22 mouse cellular contexts compared by ENCODE assay signal in genomic region chr1:125395391-125395790, GRCm38 (mm10). TPM values are rescaled to one million over a fixed set of nuclear protein-coding genes. Genes with fewer than 3 reads are reported as not detected.
A peak's percentile ranks its signal among the peaks of the same experiment; 100 is the strongest.
DNase-seq lines count a peak whose midpoint lies in the region; ATAC-seq and TF ChIP-seq lines count a peak whose summit lies in the region.
"Had no signal": no experiment of that assay in that cellular context is flagged by ENCODE, and none has a peak within 500 bp of the region (broad histone marks: within the 10 kb centered on the region; RNA-seq: fewer than 3 reads in every experiment).

No protein-coding gene starts in this region.

- peak; percentile 15 for DNase-seq in heart, adult 8-10 months (ENCODE audit: low spot score)
- DNase-seq in heart, postnatal 25 days (ENCODE audit: low spot score): no peak
- DNase-seq in CH12.LX (ENCODE audit: extremely low read depth): no peak
- DNase-seq in right cerebral cortex, postnatal 10 days (ENCODE audit: low spot score in 2 of 2): no peak
- DNase-seq in spleen, adult 18-20 months: no peak
- DNase-seq: adrenal gland, postnatal 14 days; cerebellum, adult 11-12 months; cerebellum, postnatal 25 days; gastrocnemius, postnatal 36 days; kidney, adult 2 months; kidney, postnatal 14 days; liver, postnatal 0 days; lung, postnatal 10 days; thymus, postnatal 36 days had no signal

- H3K9ac ChIP-seq in CH12.LX (ENCODE audit: insufficient read depth, low read depth): no peak overlapping the region
- H3K9ac ChIP-seq: forebrain, embryonic 13.5 days; hindbrain, embryonic 12.5 days; liver, postnatal 0 days; midbrain, embryonic 13.5 days; neural tube, embryonic 12.5 days had no signal

- H3K27me3 ChIP-seq in CH12.LX (replicated peaks): no peaks in the 10 kb centered on the region
- H3K27me3 ChIP-seq: forebrain, embryonic 13.5 days; hindbrain, embryonic 12.5 days; midbrain, embryonic 13.5 days; neural tube, embryonic 12.5 days had no signal

- peak; percentile 37; the same call in 1 of the 2 replicates for ATAC-seq in common myeloid progenitor, adult 5-6 weeks (replicated peaks; ENCODE audit: low read depth, poor library complexity, severe bottlenecking)
- peak; percentile 67 to 74 for ATAC-seq in hematopoietic stem cell, adult 5-6 weeks (replicated peaks in 1 of 2; ENCODE audit: insufficient read depth in 1 of 2, low FRiP score in 2 of 2, low TSS enrichment in 1 of 2, low read depth in 1 of 2, poor library complexity in 2 of 2, severe bottlenecking in 2 of 2)
- ATAC-seq: activated CD4-positive, CD25-positive, alpha-beta regulatory T cell, adult 4 months; forebrain, embryonic 13.5 days; liver, postnatal 0 days; midbrain, embryonic 13.5 days had no signal

- peaks cover 0 to 15% of the 10 kb centered on the region in 2 experiments; a peak in 3 of 4 replicates for H3K4me1 ChIP-seq in CH12.LX (ENCODE audit: control insufficient read depth in 1 of 2, insufficient read depth in 2 of 2)
- H3K4me1 ChIP-seq: forebrain, embryonic 13.5 days; hindbrain, embryonic 12.5 days; limb, embryonic 10.5 days; midbrain, embryonic 13.5 days; neural tube, embryonic 12.5 days had no signal

- no peak overlapping the region for H3K27ac ChIP-seq in CH12.LX (ENCODE audit: insufficient read depth, low read depth)
- H3K27ac ChIP-seq: forebrain, embryonic 13.5 days; hindbrain, embryonic 12.5 days; limb, embryonic 10.5 days; midbrain, embryonic 13.5 days; neural tube, embryonic 12.5 days had no signal

- intact Hi-C loops in heart, postnatal 25 days (cut with DNase I): loop anchor here (2.0 kb wide), 1 partner anchor 39 kb away; the partner anchor contains the start of gene Actr3

- no peak for TF ChIP-seq EP300 in CH12.LX (IDR thresholded peaks at IDR 0.05; ENCODE audit: low read length)

- in situ Hi-C loops in CH12.LX (cut with MboI; ENCODE audit: low pct_ligation_motif_present, low pct_unique_long_range_greater_than_20kb, low sequenced_read_pairs): no loop called here

- peaks cover 8% of the 10 kb centered on the region; the same call in 1 of the 2 replicates for H3K79me2 ChIP-seq in CH12.LX (replicated peaks; ENCODE audit: control insufficient read depth, extremely low read depth, insufficient read depth, poor library complexity, severe bottlenecking)

- TF ChIP-seq CTCF in CH12.LX (conservative IDR thresholded peaks at IDR 0.05 in 1 of 2, IDR thresholded peaks at IDR 0.05 in 1 of 2; ENCODE audit: low read depth in 2 of 2, low read length in 2 of 2): no peak

- peaks cover 41 to 75% of the 10 kb centered on the region in 2 experiments for H3K36me3 ChIP-seq in CH12.LX (replicated peaks in 1 of 2; ENCODE audit: control insufficient read depth in 1 of 2, insufficient read depth in 1 of 2, low read length in 1 of 2)

- dilution Hi-C loops in CH12.LX (cut with MboI; ENCODE audit: extremely low pct_ligation_motif_present, extremely low pct_unique_long_range_greater_than_20kb, low sequenced_read_pairs): no loop called here

- peaks cover 10% of the 10 kb centered on the region for H3K9me3 ChIP-seq in CH12.LX (replicated peaks; ENCODE audit: low read length)
- H3K9me3 ChIP-seq: forebrain, embryonic 13.5 days; hindbrain, embryonic 12.5 days; limb, embryonic 10.5 days; midbrain, embryonic 13.5 days; neural tube, embryonic 12.5 days had no signal

- H3K4me2 ChIP-seq in CH12.LX (ENCODE audit: insufficient read depth, low read depth, poor library complexity, severe bottlenecking): 0 out of 2 replicates have a peak overlapping the region, but pooled peaks have one; percentile 15
- H3K4me2 ChIP-seq: forebrain, embryonic 13.5 days; hindbrain, embryonic 12.5 days; midbrain, embryonic 13.5 days; neural tube, embryonic 12.5 days had no signal

- H3K4me3 ChIP-seq in CH12.LX (replicated peaks in 1 of 3; ENCODE audit: low read depth in 2 of 3, low read length in 2 of 3, poor library complexity in 1 of 3): no peak overlapping the region
- H3K4me3 ChIP-seq: forebrain, embryonic 13.5 days; hindbrain, embryonic 12.5 days; limb, embryonic 10.5 days; midbrain, embryonic 13.5 days; neural tube, embryonic 12.5 days had no signal

- no peak for TF ChIP-seq RAD21 in CH12.LX (IDR thresholded peaks at IDR 0.05; ENCODE audit: low read depth, low read length)

- no peak for TF ChIP-seq POLR2A in CH12.LX (IDR thresholded peaks at IDR 0.05; ENCODE audit: low read depth, low read length)

TF ChIP-seq in CH12.LX, 34 proteins besides CTCF, POLR2A, EP300 and RAD21:
- TF ChIP-seq MYC (IDR thresholded peaks at IDR 0.05; ENCODE audit: low read depth, low read length) (no peak), TBP (conservative IDR thresholded peaks at IDR 0.05; ENCODE audit: low read depth, low read length) (no peak), GABPA (IDR thresholded peaks at IDR 0.05; ENCODE audit: insufficient replicate concordance, low read depth, low read length) (no peak), MEF2A (IDR thresholded peaks at IDR 0.05; ENCODE audit: borderline replicate concordance, low read depth, low read length) (peak; percentile 77; the same call in 1 of the 2 replicates), ZC3H11A (IDR thresholded peaks at IDR 0.05; ENCODE audit: low read depth, low read length) (no peak)

RNA-seq across cellular contexts. Expression of gene Actr3, which starts 40.1 kb away (rescaled TPM):
- total RNA-seq in heart, adult 8-10 months (2022): 100 to 1,000 TPM in 2 of 4 experiments, 10 to 100 TPM in 2; 93.7 to 107 (median 101) TPM
- 100 to 1,000 TPM; 125 to 136 TPM for total RNA-seq in heart, postnatal 25 days (2021)
- total RNA-seq in CH12.LX (2012; rRNA removed) (176 and 184 TPM in 2 replicates), CH12.LX (2014; rRNA removed) (513 and 576 TPM in 2 replicates)
- polyA plus RNA-seq in CH12.LX (2012; ENCODE audit: insufficient read length, low read depth): 374 and 427 TPM in 2 replicates
- 560 and 730 TPM in 2 replicates for total RNA-seq in common myeloid progenitor, adult 5-6 weeks (2017)
- 606 and 717 TPM in 2 replicates for total RNA-seq in hematopoietic stem cell, adult 5-6 weeks (2017)
